Mouse (Mus musculus) G1E (cell line): ENCODE measurements around the gene Wfdc18. TPM values are rescaled to one million over a fixed set of nuclear protein-coding genes. Genes with fewer than 3 reads are reported as not detected.

Experiments used
- ATAC-seq: 2 replicates; pipeline ENCODE4 v1.8.0; 2016; ENCODE audit warnings: mild to moderate bottlenecking; ENCODE audit not compliant: insufficient number of reproducible peaks, poor library complexity, low FRiP score, severe bottlenecking; ENCODE audit errors: extremely low read depth
- DNase-seq: peaks from one replicate; pipeline ENCODE4 v3.0.0; 2012; ENCODE audit warnings: low spot score
- H3K27me3 ChIP-seq: 2 replicates; pipeline ENCODE4 v1.6.1; 2012; ENCODE audit warnings: mild to moderate bottlenecking, low read length, inconsistent platforms; ENCODE audit not compliant: insufficient read depth
- H3K36me3 ChIP-seq: replicated peaks from 2 replicates; pipeline ENCODE3; 2012; ENCODE audit warnings: mild to moderate bottlenecking, inconsistent platforms
- H3K4me1 ChIP-seq: 2 replicates; pipeline ENCODE4 v1.6.1; 2012; ENCODE audit warnings: low read depth, low read length, inconsistent platforms, mixed read lengths; ENCODE audit not compliant: insufficient read depth
- H3K4me3 ChIP-seq: 2 replicates; pipeline ENCODE4 v1.5.1; 2012; ENCODE audit warnings: low read depth, mild to moderate bottlenecking, inconsistent platforms, low read length, moderate library complexity, mixed read lengths
- H3K9me3 ChIP-seq: replicated peaks from 2 replicates; pipeline ENCODE4 v1.6.1; 2012; ENCODE audit warnings: inconsistent platforms
- CTCF ChIP-seq: IDR thresholded peaks from 2 replicates; pipeline ENCODE4 v1.5.1; 2012; ENCODE audit warnings: low read depth, low read length, inconsistent platforms, mixed read lengths
- GATA1 ChIP-seq: IDR thresholded peaks from 2 replicates; pipeline ENCODE4 v1.6.1; 2012; ENCODE audit warnings: borderline replicate concordance, low read length, inconsistent platforms, mixed read lengths
- GATA2 ChIP-seq: IDR thresholded peaks from 2 replicates; pipeline ENCODE4 v1.6.1; 2012; ENCODE audit warnings: low read depth, low read length, inconsistent platforms, borderline replicate concordance
- POLR2AphosphoS5 ChIP-seq: IDR thresholded peaks from 2 replicates; pipeline ENCODE4 v1.6.1; 2012; ENCODE audit warnings: low read depth, low read length, inconsistent platforms; ENCODE audit not compliant: insufficient replicate concordance
- TAL1 ChIP-seq: conservative IDR thresholded peaks from 2 replicates; pipeline ENCODE4 v1.6.1; 2012; ENCODE audit warnings: low read depth, low read length, inconsistent platforms, mixed read lengths
- polyA plus RNA-seq: library from polyadenylated mRNA; stranded (reverse); fragments of >175 nt; gene quantifications from 2 replicates; pipeline ENCODE4 v1.2.3, GENCODE M21; 2012
- total RNA-seq, 2 experiments: library from RNA; stranded (forward) in 1 of 2; stranded (reverse) in 1 of 2; fragments of 200-1000 nt in 1 of 2; fragments of >200 nt in 1 of 2; fragmentation: Nextera tagmentation in 1 of 2; gene quantifications; 2 replicates each; pipeline ENCODE4 v1.2.3; 2014 to 2017

Wfdc18 gene
- total and polyA plus RNA-seq, 3 experiments = not detected

GRCm38 (mm10) chr11:83703705-83704104 is 5.1 kb upstream of the Wfdc18 start, which contains the start of gene Wfdc17:
Wfdc17 (plus strand) TSS chr11:83703991.
- no peak for DNase-seq

GRCm38 (mm10) chr11:83709683-83710082 is 868 bp downstream of the Wfdc18 start:
- H3K9me3 ChIP-seq = no peaks in the 10 kb centered on the region
- TF ChIP-seq TAL1 = no peak
- TF ChIP-seq GATA1 = no peak
- no peak for TF ChIP-seq GATA2
- TF ChIP-seq CTCF = no peak
- TF ChIP-seq POLR2AphosphoS5 = no peak
- ATAC-seq = no peak
- no peaks in the 10 kb centered on the region for H3K27me3 ChIP-seq
- H3K4me3 ChIP-seq = no peak overlapping the region
- H3K36me3 ChIP-seq = no peaks in the 10 kb centered on the region
- DNase-seq = no peak
- H3K4me1 ChIP-seq = no peaks in the 10 kb centered on the region

More at GRCm38 (mm10) chr11:83703705-83704104, 5.1 kb upstream of the Wfdc18 start, which contains the start of gene Wfdc17:
- Histone ChIP-seq H3K4me1 (no peaks in the 10 kb centered on the region), H3K4me3 (no peak within 1 kb of the TSS), H3K27me3 (no peaks in the 10 kb centered on the region), H3K36me3 (no peaks in the 10 kb centered on the region), H3K9me3 (no peaks in the 10 kb centered on the region)
- no peak for TF ChIP-seq GATA1
- no peak for TF ChIP-seq POLR2AphosphoS5
- no peak for TF ChIP-seq TAL1
- no peak for TF ChIP-seq CTCF
- no peak for TF ChIP-seq GATA2
- no peak for ATAC-seq

- no peaks in the 10 kb centered on the region for H3K27me3 ChIP-seq
- no peaks in the 10 kb centered on the region for H3K4me1 ChIP-seq
- TF ChIP-seq POLR2AphosphoS5 (no peak), CTCF (no peak), GATA1 (no peak), TAL1 (no peak), GATA2 (no peak)
- no peaks in the 10 kb centered on the region for H3K9me3 ChIP-seq
- H3K4me3 ChIP-seq = no peak overlapping the region
- no peaks in the 10 kb centered on the region for H3K36me3 ChIP-seq
- no peak for ATAC-seq
- DNase-seq = no peak
These were observed 3.9 kb downstream of the Wfdc18 start for GRCm38 (mm10) chr11:83712671-83713070.

- H3K27me3 ChIP-seq = no peaks in the 10 kb centered on the region
- TF ChIP-seq POLR2AphosphoS5 (no peak), CTCF (no peak), GATA1 (no peak), TAL1 (no peak), GATA2 (no peak)
- no peak for DNase-seq
- no peaks in the 10 kb centered on the region for H3K4me1 ChIP-seq
- H3K36me3 ChIP-seq = no peaks in the 10 kb centered on the region
- no peaks in the 10 kb centered on the region for H3K9me3 ChIP-seq
- ATAC-seq = no peak
- H3K4me3 ChIP-seq = no peak overlapping the region
These were observed 5.1 kb downstream of the Wfdc18 start for GRCm38 (mm10) chr11:83713925-83714324.

GRCm38 (mm10) chr11:83717042-83717665 is 8.3 kb downstream of the Wfdc18 start:
- H3K9me3 ChIP-seq = no peaks in the 10 kb centered on the region
- no peaks in the 10 kb centered on the region for H3K36me3 ChIP-seq
- H3K27me3 ChIP-seq = no peaks in the 10 kb centered on the region
- ATAC-seq (no peak), DNase-seq (no peak)
- H3K4me3 ChIP-seq = no peak overlapping the region
- no peak for TF ChIP-seq CTCF
- no peak for TF ChIP-seq GATA2
- no peak for TF ChIP-seq TAL1
- no peak for TF ChIP-seq POLR2AphosphoS5
- no peak for TF ChIP-seq GATA1
- no peaks in the 10 kb centered on the region for H3K4me1 ChIP-seq

GRCm38 (mm10) chr11:83720766-83721165 is 12.0 kb downstream of the Wfdc18 start:
- ATAC-seq (no peak), DNase-seq (no peak)
- H3K9me3 ChIP-seq = no peaks in the 10 kb centered on the region
- H3K36me3 ChIP-seq = no peaks in the 10 kb centered on the region
- TF ChIP-seq GATA2 (no peak), CTCF (no peak), GATA1 (no peak), POLR2AphosphoS5 (no peak), TAL1 (no peak)
- no peaks in the 10 kb centered on the region for H3K4me1 ChIP-seq
- no peak overlapping the region for H3K4me3 ChIP-seq
- no peaks in the 10 kb centered on the region; the same call in 1 of the 2 replicates for H3K27me3 ChIP-seq
